Mouse (Mus musculus): ENCODE measurements around the gene Mia3.

- TF ChIP-seq TCF12 (IDR thresholded peaks at IDR 0.05; ENCODE audit: low read depth, low read length) (no peak), CTCF (conservative IDR thresholded peaks at IDR 0.05 in 1 of 2, IDR thresholded peaks at IDR 0.05 in 1 of 2; ENCODE audit: low read depth in 2 of 2, low read length in 2 of 2) (no peak), POLR2A (IDR thresholded peaks at IDR 0.05; ENCODE audit: low read depth, low read length) (no peak), EP300 (IDR thresholded peaks at IDR 0.05; ENCODE audit: low read length) (no peak), ETS1 (conservative IDR thresholded peaks at IDR 0.05; ENCODE audit: low read depth, low read length) (no peak), E2F4 (IDR thresholded peaks at IDR 0.05; ENCODE audit: insufficient replicate concordance, low read depth, low read length) (no peak), ZNF384 (IDR thresholded peaks at IDR 0.05; ENCODE audit: low read depth, low read length) (no peak), GABPA (IDR thresholded peaks at IDR 0.05; ENCODE audit: insufficient replicate concordance, low read depth, low read length) (no peak), MXI1 (IDR thresholded peaks at IDR 0.05; ENCODE audit: low read depth, low read length) (no peak), MAZ (IDR thresholded peaks at IDR 0.05; ENCODE audit: low read depth, low read length) (no peak), POLR2AphosphoS2 (IDR thresholded peaks at IDR 0.05; ENCODE audit: low read depth, low read length) (no peak), BHLHE40 (IDR thresholded peaks at IDR 0.05; ENCODE audit: low read depth, low read length) (no peak), NRF1 (IDR thresholded peaks at IDR 0.05; ENCODE audit: low read depth, low read length) (no peak)
These were observed 70.2 kb downstream of the Mia3 start for GRCm38 (mm10) chr1:183299161-183299560.

Data from CH12.LX (cell line).